Mouse (Mus musculus): ENCODE data around the gene BC029722. TPM values are rescaled to one million over a fixed set of nuclear protein-coding genes. Genes with fewer than 3 reads are reported as not detected.

Gene BC029722
- polyA plus RNA-seq, 1 experiment from 2014 or later = 33.5 TPM

GRCm38 (mm10) chr2:155812637-155813036 is 6.6 kb downstream of the BC029722 start:
- Histone ChIP-seq H3K4me3 (ENCODE audit: low read depth, low read length) (no peak overlapping the region), H3K4me1 (ENCODE audit: control insufficient read depth, insufficient read depth, low read length) (peaks cover under 1% of the 10 kb centered on the region; the same call in 1 of the 2 replicates), H3K27ac (ENCODE audit: low read depth, low read length) (no peak overlapping the region), H3K4me2 (ENCODE audit: low read depth, low read length) (no peak overlapping the region), H3K9me3 (ENCODE audit: control insufficient read depth, low read length) (no peaks in the 10 kb centered on the region), H3K36me3 (ENCODE audit: control insufficient read depth, insufficient read depth, low read length) (peaks cover 13% of the 10 kb centered on the region; the same call in 1 of the 2 replicates), H3K9ac (replicated peaks; ENCODE audit: low read depth, low read length) (no peak overlapping the region), H3K27me3 (ENCODE audit: control insufficient read depth, insufficient read depth, low read length) (no peaks in the 10 kb centered on the region)
- no peak for ATAC-seq (ENCODE audit: low read depth)
- 88% methylated on average over 4 of the region's 4 CpGs for WGBS

- ATAC-seq (ENCODE audit: low read depth) = no peak
- Histone ChIP-seq H3K9me3 (ENCODE audit: control insufficient read depth, low read length) (no peaks in the 10 kb centered on the region), H3K36me3 (ENCODE audit: control insufficient read depth, insufficient read depth, low read length) (peaks cover 13% of the 10 kb centered on the region; the same call in 1 of the 2 replicates), H3K4me2 (ENCODE audit: low read depth, low read length) (no peak overlapping the region), H3K9ac (replicated peaks; ENCODE audit: low read depth, low read length) (no peak overlapping the region), H3K27me3 (ENCODE audit: control insufficient read depth, insufficient read depth, low read length) (no peaks in the 10 kb centered on the region), H3K4me3 (ENCODE audit: low read depth, low read length) (no peak overlapping the region), H3K27ac (ENCODE audit: low read depth, low read length) (no peak overlapping the region), H3K4me1 (ENCODE audit: control insufficient read depth, insufficient read depth, low read length) (no peaks in the 10 kb centered on the region)
- 41% methylated on average over 16 of the region's 16 CpGs for WGBS
Measured at GRCm38 (mm10) chr2:155811821-155812396, 7.3 kb downstream of the BC029722 start.

- H3K9me3 ChIP-seq (ENCODE audit: control insufficient read depth, low read length) = no peaks in the 10 kb centered on the region
- no peaks in the 10 kb centered on the region for H3K27me3 ChIP-seq (ENCODE audit: control insufficient read depth, insufficient read depth, low read length)
- no peak overlapping the region for H3K27ac ChIP-seq (ENCODE audit: low read depth, low read length)
- 91% methylated on average over 4 of the region's 4 CpGs for WGBS
- no peak for ATAC-seq (ENCODE audit: low read depth)
- no peak overlapping the region for H3K4me2 ChIP-seq (ENCODE audit: low read depth, low read length)
- H3K4me1 ChIP-seq (ENCODE audit: control insufficient read depth, insufficient read depth, low read length) = no peaks in the 10 kb centered on the region
- H3K9ac ChIP-seq (replicated peaks; ENCODE audit: low read depth, low read length) = no peak overlapping the region
- peaks cover 5% of the 10 kb centered on the region; the same call in 1 of the 2 replicates for H3K36me3 ChIP-seq (ENCODE audit: control insufficient read depth, insufficient read depth, low read length)
- H3K4me3 ChIP-seq (ENCODE audit: low read depth, low read length) = no peak overlapping the region
Measured at GRCm38 (mm10) chr2:155809620-155810019, 9.6 kb downstream of the BC029722 start.

GRCm38 (mm10) chr2:155807408-155807807 is 11.8 kb downstream of the BC029722 start:
- no peak for ATAC-seq (ENCODE audit: low read depth)
- Histone ChIP-seq H3K4me1 (ENCODE audit: control insufficient read depth, insufficient read depth, low read length) (no peaks in the 10 kb centered on the region), H3K9ac (replicated peaks; ENCODE audit: low read depth, low read length) (no peak overlapping the region), H3K9me3 (ENCODE audit: control insufficient read depth, low read length) (no peaks in the 10 kb centered on the region), H3K27me3 (ENCODE audit: control insufficient read depth, insufficient read depth, low read length) (no peaks in the 10 kb centered on the region), H3K4me2 (ENCODE audit: low read depth, low read length) (no peak overlapping the region), H3K36me3 (ENCODE audit: control insufficient read depth, insufficient read depth, low read length) (peaks cover 9% of the 10 kb centered on the region; the same call in 1 of the 2 replicates), H3K27ac (ENCODE audit: low read depth, low read length) (no peak overlapping the region), H3K4me3 (ENCODE audit: low read depth, low read length) (no peak overlapping the region)
- WGBS = 32% methylated on average over 4 of the region's 4 CpGs

GRCm38 (mm10) chr2:155806548-155806947 is 12.7 kb downstream of the BC029722 start:
- ATAC-seq (ENCODE audit: low read depth) = no peak
- H3K4me2 ChIP-seq (ENCODE audit: low read depth, low read length) = no peak overlapping the region
- no peaks in the 10 kb centered on the region for H3K27me3 ChIP-seq (ENCODE audit: control insufficient read depth, insufficient read depth, low read length)
- H3K27ac ChIP-seq (ENCODE audit: low read depth, low read length) = no peak overlapping the region
- no peaks in the 10 kb centered on the region for H3K9me3 ChIP-seq (ENCODE audit: control insufficient read depth, low read length)
- WGBS = 79% methylated on average over 5 of the region's 5 CpGs
- H3K4me1 ChIP-seq (ENCODE audit: control insufficient read depth, insufficient read depth, low read length) = no peaks in the 10 kb centered on the region
- peaks cover 16% of the 10 kb centered on the region for H3K36me3 ChIP-seq (ENCODE audit: control insufficient read depth, insufficient read depth, low read length)
- no peak overlapping the region for H3K4me3 ChIP-seq (ENCODE audit: low read depth, low read length)
- H3K9ac ChIP-seq (replicated peaks; ENCODE audit: low read depth, low read length) = no peak overlapping the region

GRCm38 (mm10) chr2:155805925-155806255 is 13.3 kb downstream of the BC029722 start:
- ATAC-seq (ENCODE audit: low read depth) = no peak
- Histone ChIP-seq H3K9ac (replicated peaks; ENCODE audit: low read depth, low read length) (no peak overlapping the region), H3K36me3 (ENCODE audit: control insufficient read depth, insufficient read depth, low read length) (peaks cover 21% of the 10 kb centered on the region), H3K4me1 (ENCODE audit: control insufficient read depth, insufficient read depth, low read length) (no peaks in the 10 kb centered on the region), H3K4me2 (ENCODE audit: low read depth, low read length) (no peak overlapping the region), H3K4me3 (ENCODE audit: low read depth, low read length) (no peak overlapping the region), H3K9me3 (ENCODE audit: control insufficient read depth, low read length) (no peaks in the 10 kb centered on the region), H3K27me3 (ENCODE audit: control insufficient read depth, insufficient read depth, low read length) (no peaks in the 10 kb centered on the region), H3K27ac (ENCODE audit: low read depth, low read length) (no peak overlapping the region)
- WGBS = 86% methylated on average over 6 of the region's 6 CpGs

GRCm38 (mm10) chr2:155805231-155805924 is 13.8 kb downstream of the BC029722 start:
- Histone ChIP-seq H3K4me3 (ENCODE audit: low read depth, low read length) (no peak overlapping the region), H3K27ac (ENCODE audit: low read depth, low read length) (no peak overlapping the region), H3K4me2 (ENCODE audit: low read depth, low read length) (no peak overlapping the region), H3K9me3 (ENCODE audit: control insufficient read depth, low read length) (no peaks in the 10 kb centered on the region), H3K4me1 (ENCODE audit: control insufficient read depth, insufficient read depth, low read length) (no peaks in the 10 kb centered on the region), H3K9ac (replicated peaks; ENCODE audit: low read depth, low read length) (no peak overlapping the region), H3K27me3 (ENCODE audit: control insufficient read depth, insufficient read depth, low read length) (no peaks in the 10 kb centered on the region), H3K36me3 (ENCODE audit: control insufficient read depth, insufficient read depth, low read length) (peaks cover 21% of the 10 kb centered on the region)
- ATAC-seq (ENCODE audit: low read depth) = no peak
- 58% methylated on average over 6 of the region's 6 CpGs for WGBS

GRCm38 (mm10) chr2:155804053-155804452 is 15.2 kb downstream of the BC029722 start:
- no peak overlapping the region for H3K27ac ChIP-seq (ENCODE audit: low read depth, low read length)
- no peak for ATAC-seq (ENCODE audit: low read depth)
- H3K4me3 ChIP-seq (ENCODE audit: low read depth, low read length) = no peak overlapping the region
- no peaks in the 10 kb centered on the region for H3K27me3 ChIP-seq (ENCODE audit: control insufficient read depth, insufficient read depth, low read length)
- H3K4me1 ChIP-seq (ENCODE audit: control insufficient read depth, insufficient read depth, low read length) = no peaks in the 10 kb centered on the region
- peaks cover 28% of the 10 kb centered on the region for H3K36me3 ChIP-seq (ENCODE audit: control insufficient read depth, insufficient read depth, low read length)
- no peak overlapping the region for H3K9ac ChIP-seq (replicated peaks; ENCODE audit: low read depth, low read length)
- 69% methylated on average over 5 of the region's 5 CpGs for WGBS
- no peaks in the 10 kb centered on the region for H3K9me3 ChIP-seq (ENCODE audit: control insufficient read depth, low read length)
- no peak overlapping the region for H3K4me2 ChIP-seq (ENCODE audit: low read depth, low read length)

- Histone ChIP-seq H3K4me2 (ENCODE audit: low read depth, low read length) (no peak overlapping the region), H3K4me3 (ENCODE audit: low read depth, low read length) (no peak overlapping the region), H3K9ac (replicated peaks; ENCODE audit: low read depth, low read length) (no peak overlapping the region), H3K27me3 (ENCODE audit: control insufficient read depth, insufficient read depth, low read length) (no peaks in the 10 kb centered on the region), H3K9me3 (ENCODE audit: control insufficient read depth, low read length) (no peaks in the 10 kb centered on the region), H3K4me1 (ENCODE audit: control insufficient read depth, insufficient read depth, low read length) (no peaks in the 10 kb centered on the region), H3K36me3 (ENCODE audit: control insufficient read depth, insufficient read depth, low read length) (peaks cover 28% of the 10 kb centered on the region), H3K27ac (ENCODE audit: low read depth, low read length) (no peak overlapping the region)
- WGBS = 63% methylated on average over 3 of the region's 3 CpGs
- no peak for ATAC-seq (ENCODE audit: low read depth)
Measured at GRCm38 (mm10) chr2:155802761-155803160, 16.5 kb downstream of the BC029722 start.
